Mouse (Mus musculus) kidney, embryonic 15.5 days (tissue): ENCODE data around the gene Prickle2. TPM values are rescaled to one million over a fixed set of nuclear protein-coding genes. Genes with fewer than 3 reads are reported as not detected.

Experiments used
- ATAC-seq: fragments of 200-750 bp; cut with Nextera tagmentation; replicated peaks from 2 replicates; pipeline ENCODE4 v1.8.0; 2017; ENCODE audit warnings: moderate TSS enrichment; ENCODE audit not compliant: low FRiP score
- H3K27ac ChIP-seq: fragments of 300-500 bp; sonication (generic); 2 replicates; pipeline ENCODE4 v1.5.1; 2015; ENCODE audit warnings: mild to moderate bottlenecking, inconsistent platforms
- H3K27me3 ChIP-seq: fragments of 300-500 bp; sonication (generic); 2 replicates; pipeline ENCODE4 v1.6.1; 2015; ENCODE audit warnings: inconsistent platforms
- H3K36me3 ChIP-seq: fragments of 300-500 bp; sonication (generic); 2 replicates; pipeline ENCODE4 v1.6.1; 2015; ENCODE audit warnings: inconsistent platforms
- H3K4me1 ChIP-seq: fragments of 300-500 bp; sonication (generic); 2 replicates; pipeline ENCODE4 v1.6.1; 2015; ENCODE audit warnings: inconsistent platforms
- H3K4me2 ChIP-seq: fragments of 300-500 bp; sonication (generic); 2 replicates; pipeline ENCODE4 v1.6.1; 2015; ENCODE audit warnings: moderate library complexity, mild to moderate bottlenecking, inconsistent platforms
- H3K4me3 ChIP-seq: fragments of 300-500 bp; sonication (generic); replicated peaks from 2 replicates; pipeline ENCODE4 v1.5.1; 2015; ENCODE audit warnings: mild to moderate bottlenecking, inconsistent platforms
- H3K9ac ChIP-seq: fragments of 300-500 bp; sonication (generic); 2 replicates; pipeline ENCODE4 v1.6.1; 2015; ENCODE audit warnings: mild to moderate bottlenecking, inconsistent platforms
- H3K9me3 ChIP-seq: fragments of 300-500 bp; sonication (generic); replicated peaks from 2 replicates; pipeline ENCODE4 v1.6.1; 2016; ENCODE audit warnings: inconsistent platforms
- WGBS: fragments of 180-500 bp; shearing (Covaris S2); methylation state at CpG from one replicate; pipeline ENCODE4 v1.1.7; 2015; ENCODE audit warnings: mixed read lengths; 5-methylcytosine and 5-hydroxymethylcytosine counted together
- polyA plus RNA-seq: library from polyadenylated mRNA; unstranded; fragments of >200 nt; fragmentation: Nextera tagmentation; extraction: Ambion mirVana; gene quantifications from 2 replicates; pipeline ENCODE4 v1.2.1, GENCODE M21; 2015

Prickle2 gene
- polyA plus RNA-seq, 1 experiment from 2014 or later = 7.6 TPM

GRCm38 (mm10) chr6:92665530-92665989 lies 40.4 kb downstream of the Prickle2 start:
- Histone ChIP-seq H3K4me2 (no peak overlapping the region), H3K4me1 (peaks cover 17% of the 10 kb centered on the region), H3K27me3 (no peaks in the 10 kb centered on the region), H3K27ac (peak overlapping the region; percentile 22; the same call in 1 of the 2 replicates), H3K4me3 (no peak overlapping the region), H3K9me3 (no peaks in the 10 kb centered on the region), H3K9ac (no peak overlapping the region), H3K36me3 (no peaks in the 10 kb centered on the region)
- ATAC-seq = no peak
- 0% methylated on average over 1 of the region's 1 CpGs for WGBS

GRCm38 (mm10) chr6:92663885-92664284 lies 42.1 kb downstream of the Prickle2 start:
- Histone ChIP-seq H3K27ac (no peak overlapping the region), H3K9ac (no peak overlapping the region), H3K9me3 (no peaks in the 10 kb centered on the region), H3K4me1 (peaks cover 13% of the 10 kb centered on the region), H3K4me3 (no peak overlapping the region), H3K4me2 (no peak overlapping the region), H3K27me3 (no peaks in the 10 kb centered on the region), H3K36me3 (no peaks in the 10 kb centered on the region)
- 95% methylated on average over 3 of the region's 3 CpGs for WGBS
- ATAC-seq = no peak

- Histone ChIP-seq H3K4me3 (no peak overlapping the region), H3K4me2 (no peak overlapping the region), H3K27me3 (no peaks in the 10 kb centered on the region), H3K9ac (no peak overlapping the region), H3K9me3 (no peaks in the 10 kb centered on the region), H3K36me3 (no peaks in the 10 kb centered on the region), H3K4me1 (peaks cover 10% of the 10 kb centered on the region), H3K27ac (no peak overlapping the region)
- ATAC-seq = no peak
- WGBS = 53% methylated on average over 4 of the region's 4 CpGs
Measured at GRCm38 (mm10) chr6:92663433-92663832, 42.5 kb downstream of the Prickle2 start.

- no peaks in the 10 kb centered on the region for H3K27me3 ChIP-seq
- no peak overlapping the region for H3K4me2 ChIP-seq
- H3K36me3 ChIP-seq = no peaks in the 10 kb centered on the region
- no peak overlapping the region for H3K27ac ChIP-seq
- H3K9me3 ChIP-seq = no peaks in the 10 kb centered on the region
- ATAC-seq = no peak
- no peak overlapping the region for H3K4me3 ChIP-seq
- no peaks in the 10 kb centered on the region for H3K4me1 ChIP-seq
- 65% methylated on average over 1 of the region's 1 CpGs for WGBS
- H3K9ac ChIP-seq = no peak overlapping the region
Measured at GRCm38 (mm10) chr6:92649063-92649462, 56.9 kb downstream of the Prickle2 start.

GRCm38 (mm10) chr6:92648571-92648970 lies 57.4 kb downstream of the Prickle2 start:
- no peaks in the 10 kb centered on the region for H3K9me3 ChIP-seq
- H3K27ac ChIP-seq = no peak overlapping the region
- no peaks in the 10 kb centered on the region for H3K36me3 ChIP-seq
- 44% methylated on average over 2 of the region's 2 CpGs for WGBS
- H3K9ac ChIP-seq = no peak overlapping the region
- H3K4me3 ChIP-seq = no peak overlapping the region
- H3K27me3 ChIP-seq = no peaks in the 10 kb centered on the region
- no peaks in the 10 kb centered on the region for H3K4me1 ChIP-seq
- H3K4me2 ChIP-seq = no peak overlapping the region
- ATAC-seq = no peak

- Histone ChIP-seq H3K4me2 (no peak overlapping the region), H3K36me3 (no peaks in the 10 kb centered on the region), H3K9me3 (no peaks in the 10 kb centered on the region), H3K27ac (no peak overlapping the region), H3K4me3 (no peak overlapping the region), H3K4me1 (no peaks in the 10 kb centered on the region), H3K9ac (no peak overlapping the region), H3K27me3 (no peaks in the 10 kb centered on the region)
- WGBS = 74% methylated on average over 1 of the region's 1 CpGs
- no peak for ATAC-seq
Measured at GRCm38 (mm10) chr6:92642929-92643328, 63.0 kb downstream of the Prickle2 start.

- H3K27me3 ChIP-seq = no peaks in the 10 kb centered on the region
- H3K9ac ChIP-seq = no peak overlapping the region
- H3K4me1 ChIP-seq = no peaks in the 10 kb centered on the region
- H3K36me3 ChIP-seq = no peaks in the 10 kb centered on the region
- no peak overlapping the region for H3K27ac ChIP-seq
- no peak overlapping the region for H3K4me2 ChIP-seq
- H3K9me3 ChIP-seq = no peaks in the 10 kb centered on the region
- ATAC-seq = no peak
- no peak overlapping the region for H3K4me3 ChIP-seq
- 71% methylated on average over 7 of the region's 7 CpGs for WGBS
Measured at GRCm38 (mm10) chr6:92641956-92642355, 64.0 kb downstream of the Prickle2 start.

GRCm38 (mm10) chr6:92640896-92641295 lies 65.1 kb downstream of the Prickle2 start:
- Histone ChIP-seq H3K4me2 (no peak overlapping the region), H3K27ac (no peak overlapping the region), H3K36me3 (no peaks in the 10 kb centered on the region), H3K9ac (no peak overlapping the region), H3K9me3 (no peaks in the 10 kb centered on the region), H3K27me3 (no peaks in the 10 kb centered on the region), H3K4me3 (no peak overlapping the region), H3K4me1 (no peaks in the 10 kb centered on the region)
- 95% methylated on average over 2 of the region's 2 CpGs for WGBS
- ATAC-seq = no peak

- H3K9me3 ChIP-seq = no peaks in the 10 kb centered on the region
- no peak overlapping the region for H3K27ac ChIP-seq
- H3K27me3 ChIP-seq = no peaks in the 10 kb centered on the region
- no peak overlapping the region for H3K4me2 ChIP-seq
- no peak for ATAC-seq
- H3K9ac ChIP-seq = no peak overlapping the region
- no peaks in the 10 kb centered on the region for H3K4me1 ChIP-seq
- no peak overlapping the region for H3K4me3 ChIP-seq
- no peaks in the 10 kb centered on the region for H3K36me3 ChIP-seq
- WGBS = 79% methylated on average over 1 of the region's 1 CpGs
Measured at GRCm38 (mm10) chr6:92636431-92636830, 69.5 kb downstream of the Prickle2 start.

GRCm38 (mm10) chr6:92634876-92635468 lies 71.0 kb downstream of the Prickle2 start:
- no peak overlapping the region for H3K4me2 ChIP-seq
- no peak overlapping the region for H3K4me3 ChIP-seq
- no peaks in the 10 kb centered on the region for H3K9me3 ChIP-seq
- no peak overlapping the region for H3K27ac ChIP-seq
- no peak for ATAC-seq
- whole genome bisulfite sequencing = 68% methylated on average over 6 of the region's 6 CpGs
- no peaks in the 10 kb centered on the region for H3K4me1 ChIP-seq
- no peaks in the 10 kb centered on the region for H3K27me3 ChIP-seq
- H3K36me3 ChIP-seq = no peaks in the 10 kb centered on the region
- no peak overlapping the region for H3K9ac ChIP-seq

GRCm38 (mm10) chr6:92630991-92631390 lies 75.0 kb downstream of the Prickle2 start:
- H3K9me3 ChIP-seq = no peaks in the 10 kb centered on the region
- H3K27me3 ChIP-seq = no peaks in the 10 kb centered on the region
- WGBS = 94% methylated on average over 2 of the region's 2 CpGs
- 0 out of 2 replicates have a peak, but pooled peaks cover under 1% of the 10 kb centered on the region for H3K4me1 ChIP-seq
- no peak overlapping the region for H3K9ac ChIP-seq
- ATAC-seq = no peak
- no peak overlapping the region for H3K27ac ChIP-seq
- H3K36me3 ChIP-seq = no peaks in the 10 kb centered on the region
- H3K4me2 ChIP-seq = no peak overlapping the region
- H3K4me3 ChIP-seq = no peak overlapping the region

GRCm38 (mm10) chr6:92627711-92628110 lies 78.2 kb downstream of the Prickle2 start:
- Histone ChIP-seq H3K27ac (no peak overlapping the region), H3K36me3 (no peaks in the 10 kb centered on the region), H3K9me3 (no peaks in the 10 kb centered on the region), H3K27me3 (no peaks in the 10 kb centered on the region), H3K4me1 (peaks cover 10% of the 10 kb centered on the region; the same call in 1 of the 2 replicates), H3K9ac (no peak overlapping the region), H3K4me3 (no peak overlapping the region), H3K4me2 (no peak overlapping the region)
- no peak for ATAC-seq
- WGBS = 80% methylated on average over 3 of the region's 3 CpGs

GRCm38 (mm10) chr6:92627048-92627617 lies 78.8 kb downstream of the Prickle2 start:
- H3K9ac ChIP-seq = no peak overlapping the region

More at GRCm38 (mm10) chr6:92627048-92627617, 78.8 kb downstream of the Prickle2 start:
- Histone ChIP-seq H3K4me3 (no peak overlapping the region), H3K9me3 (no peaks in the 10 kb centered on the region), H3K27ac (no peak overlapping the region), H3K27me3 (no peaks in the 10 kb centered on the region), H3K4me2 (no peak overlapping the region), H3K36me3 (no peaks in the 10 kb centered on the region), H3K4me1 (peaks cover 10% of the 10 kb centered on the region; the same call in 1 of the 2 replicates)
- ATAC-seq = no peak
- 75% methylated on average over 8 of the region's 8 CpGs for WGBS
